Mouse (Mus musculus) megakaryocyte, embryonic 14.5 days (primary cell): ENCODE results near the gene Mindy1.

Experiments
- FLI1 ChIP-seq: IDR thresholded peaks from 2 replicates; pipeline ENCODE4 v1.6.1; 2012; ENCODE audit warnings: low read length, inconsistent platforms, mixed read lengths
- GATA1 ChIP-seq: IDR thresholded peaks from 3 replicates; pipeline ENCODE4 v1.6.1; 2012; ENCODE audit warnings: mixed read lengths, low read length, inconsistent platforms, borderline replicate concordance

- TF ChIP-seq GATA1 (no peak), FLI1 (no peak)
Observed at GRCm38 (mm10) chr3:95246465-95247231, 34.5 kb upstream of the Mindy1 start.
